Mouse (Mus musculus) heart, postnatal 0 days (tissue): ENCODE data around the gene Ldlrad3. TPM values are rescaled to one million over a fixed set of nuclear protein-coding genes. Genes with fewer than 3 reads are reported as not detected.

Experiments used
- ATAC-seq: fragments of 200-750 bp; cut with Nextera tagmentation; 2 replicates; pipeline ENCODE4 v1.8.0; 2017; ENCODE audit warnings: low read depth, moderate number of reproducible peaks, moderate library complexity; ENCODE audit not compliant: insufficient read depth
- DNase-seq: peaks from one replicate; pipeline ENCODE4 v3.0.0-alpha.2; 2016; ENCODE audit warnings: low spot score
- H3K27ac ChIP-seq: fragments of 300-500 bp; sonication (generic); 2 replicates; pipeline ENCODE4 v1.5.1; 2014; ENCODE audit warnings: low read depth, mild to moderate bottlenecking
- H3K27me3 ChIP-seq: fragments of 300-500 bp; sonication (generic); 2 replicates; pipeline ENCODE4 v1.6.1; 2014; ENCODE audit warnings: low read length, mixed read lengths; ENCODE audit not compliant: control insufficient read depth, insufficient read depth
- H3K36me3 ChIP-seq: fragments of 300-500 bp; sonication (generic); replicated peaks from 2 replicates; pipeline ENCODE4 v1.6.1; 2014; ENCODE audit warnings: low read length, mixed read lengths; ENCODE audit not compliant: control insufficient read depth, insufficient read depth
- H3K4me1 ChIP-seq: fragments of 300-500 bp; sonication (generic); 2 replicates; pipeline ENCODE4 v1.6.1; 2014; ENCODE audit warnings: antibody characterized with exemption; ENCODE audit not compliant: control insufficient read depth, insufficient read depth
- H3K4me2 ChIP-seq: fragments of 300-500 bp; sonication (generic); 2 replicates; pipeline ENCODE4 v1.6.1; 2014; ENCODE audit warnings: low read depth, mild to moderate bottlenecking, low read length, moderate library complexity
- H3K4me3 ChIP-seq: fragments of 300-500 bp; sonication (generic); 2 replicates; pipeline ENCODE4 v1.5.1; 2014; ENCODE audit warnings: low read depth, low read length
- H3K9ac ChIP-seq: fragments of 300-500 bp; sonication (generic); replicated peaks from 2 replicates; pipeline ENCODE4 v1.6.1; 2014; ENCODE audit warnings: low read depth, low read length, mixed read lengths
- H3K9me3 ChIP-seq: fragments of 300-500 bp; sonication (generic); replicated peaks from 2 replicates; pipeline ENCODE4 v1.6.1; 2016; ENCODE audit warnings: low read length; ENCODE audit not compliant: control insufficient read depth
- CTCF ChIP-seq: IDR thresholded peaks from 2 replicates; pipeline ENCODE4 v1.5.1; 2016; ENCODE audit warnings: antibody characterized with exemption, control low read depth, low read depth
- EP300 ChIP-seq: IDR thresholded peaks from 2 replicates; pipeline ENCODE4 v1.6.1; 2016; ENCODE audit warnings: antibody characterized with exemption, low read depth
- WGBS: fragments of 180-500 bp; shearing (Covaris S2); extraction: QIAGEN DNeasy Blood & Tissue Kit; methylation state at CpG from one replicate; pipeline ENCODE4 v1.1.7; 2014; 5-methylcytosine and 5-hydroxymethylcytosine counted together
- polyA plus RNA-seq: library from polyadenylated mRNA; unstranded; fragments of >200 nt; fragmentation: Nextera tagmentation; extraction: Ambion mirVana; gene quantifications from 2 replicates; pipeline ENCODE4 v1.2.1, GENCODE M21; 2015
- total RNA-seq: library from RNA; depleted of rRNA; stranded (reverse); fragments of >200 nt; gene quantifications from 2 replicates; pipeline ENCODE4 v1.2.3, GENCODE M21; 2014; ENCODE audit warnings: low replicate concordance

Ldlrad3 gene
- total and polyA plus RNA-seq, 2 experiments from 2014 or later, result 3.5 to 5.4 TPM

- H3K27ac ChIP-seq, result no peak overlapping the region
- no peak overlapping the region for H3K9ac ChIP-seq
- no peak overlapping the region for H3K4me2 ChIP-seq
- H3K36me3 ChIP-seq, result no peaks in the 10 kb centered on the region
- no peaks in the 10 kb centered on the region for H3K9me3 ChIP-seq
- DNase-seq (no peak), ATAC-seq (no peak)
- WGBS, result 85% methylated on average over 10 of the region's 10 CpGs
- no peak for TF ChIP-seq CTCF
- TF ChIP-seq EP300, result no peak
- no peak overlapping the region for H3K4me3 ChIP-seq
- no peaks in the 10 kb centered on the region for H3K27me3 ChIP-seq
- H3K4me1 ChIP-seq, result no peaks in the 10 kb centered on the region
Observed at GRCm38 (mm10) chr2:102092579-102092978, 93.6 kb downstream of the Ldlrad3 start.

- Histone ChIP-seq H3K27ac (no peak overlapping the region), H3K27me3 (no peaks in the 10 kb centered on the region), H3K9ac (no peak overlapping the region), H3K4me2 (no peak overlapping the region), H3K9me3 (no peaks in the 10 kb centered on the region), H3K4me1 (no peaks in the 10 kb centered on the region), H3K4me3 (no peak overlapping the region), H3K36me3 (no peaks in the 10 kb centered on the region)
- WGBS, result 51% methylated on average over 8 of the region's 8 CpGs
- ATAC-seq (peak; percentile 68), DNase-seq (peak; percentile 68)
- peak; percentile 89 for TF ChIP-seq CTCF
- no peak for TF ChIP-seq EP300
Observed at GRCm38 (mm10) chr2:102091516-102092350, 94.5 kb downstream of the Ldlrad3 start.

DNA sequence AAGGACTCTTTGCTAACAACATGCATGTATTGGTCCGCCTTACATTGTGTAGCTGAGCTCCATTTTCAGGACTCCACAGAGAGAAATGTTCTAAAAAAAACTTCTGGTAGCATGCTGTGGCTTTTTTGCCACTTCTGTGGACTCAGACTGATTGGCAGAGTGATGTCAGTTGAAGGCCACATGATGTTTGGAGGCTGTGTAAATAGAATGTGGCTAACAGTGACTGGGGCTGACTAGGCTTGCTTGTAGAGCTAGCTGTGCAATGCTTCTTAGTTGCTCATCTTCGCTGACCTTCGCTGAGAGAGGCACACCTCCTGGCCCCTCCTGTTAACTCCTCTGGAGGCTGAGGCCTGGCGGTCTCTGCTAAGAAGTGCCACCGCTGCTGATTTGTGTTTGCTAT is 98.4 kb downstream of the Ldlrad3 start:
- ATAC-seq (no peak), DNase-seq (no peak)
- Histone ChIP-seq H3K27me3 (no peaks in the 10 kb centered on the region), H3K4me2 (no peak overlapping the region), H3K9me3 (no peaks in the 10 kb centered on the region), H3K4me1 (no peaks in the 10 kb centered on the region), H3K27ac (no peak overlapping the region), H3K4me3 (no peak overlapping the region), H3K36me3 (no peaks in the 10 kb centered on the region), H3K9ac (no peak overlapping the region)
- 94% methylated on average over 5 of the region's 5 CpGs for WGBS
- no peak for TF ChIP-seq EP300
- no peak for TF ChIP-seq CTCF

- 95% methylated on average over 23 of the region's 23 CpGs for WGBS
- ATAC-seq (no peak), DNase-seq (no peak)
- Histone ChIP-seq H3K4me3 (no peak overlapping the region), H3K4me2 (no peak overlapping the region), H3K9me3 (no peaks in the 10 kb centered on the region), H3K27me3 (no peaks in the 10 kb centered on the region), H3K4me1 (no peaks in the 10 kb centered on the region), H3K9ac (no peak overlapping the region), H3K27ac (no peak overlapping the region), H3K36me3 (no peaks in the 10 kb centered on the region)
- TF ChIP-seq CTCF, result no peak
Observed at GRCm38 (mm10) chr2:102086583-102086982, 99.6 kb downstream of the Ldlrad3 start.

- no peak for DNase-seq
- Histone ChIP-seq H3K9me3 (no peaks in the 10 kb centered on the region), H3K9ac (no peak overlapping the region), H3K4me3 (no peak overlapping the region), H3K27ac (no peak overlapping the region), H3K27me3 (no peaks in the 10 kb centered on the region), H3K4me1 (no peaks in the 10 kb centered on the region), H3K36me3 (no peaks in the 10 kb centered on the region), H3K4me2 (no peak overlapping the region)
- TF ChIP-seq CTCF (no peak), EP300 (no peak)
- ATAC-seq, result no peak
Observed at GRCm38 (mm10) chr2:102082782-102083181, 103.4 kb downstream of the Ldlrad3 start.

- ATAC-seq, result no peak
- H3K4me3 ChIP-seq, result no peak overlapping the region
- TF ChIP-seq CTCF (peak; percentile 70), EP300 (no peak)
- H3K27me3 ChIP-seq, result no peaks in the 10 kb centered on the region
- H3K9me3 ChIP-seq, result no peaks in the 10 kb centered on the region
- no peak for DNase-seq
- H3K27ac ChIP-seq, result no peak overlapping the region
- no peak overlapping the region for H3K9ac ChIP-seq
- 45% methylated on average over 4 of the region's 4 CpGs for WGBS
- no peaks in the 10 kb centered on the region for H3K36me3 ChIP-seq
- no peak overlapping the region for H3K4me2 ChIP-seq
- no peaks in the 10 kb centered on the region for H3K4me1 ChIP-seq
Observed at GRCm38 (mm10) chr2:102077554-102077953, 108.6 kb downstream of the Ldlrad3 start.
